Mouse (Mus musculus) lung, adult 10 weeks (tissue): ENCODE data around the gene Nkx2-2. TPM values are rescaled to one million over a fixed set of nuclear protein-coding genes. Genes with fewer than 3 reads are reported as not detected.

ENCODE experiments used
- polyA plus RNA-seq: library from polyadenylated mRNA; stranded (reverse); fragments of 350-450 nt; fragmentation: Illumina TruSeq; extraction: RNeasy Lipid Tissue Mini Kit (QIAGEN cat#74804); gene quantifications from one replicate; pipeline ENCODE4 v1.2.3, GENCODE M21; 2014; ENCODE audit warnings: low read depth, low replicate concordance; ENCODE audit not compliant: insufficient read depth

Gene Nkx2-2
- not detected for polyA plus RNA-seq

DNA sequence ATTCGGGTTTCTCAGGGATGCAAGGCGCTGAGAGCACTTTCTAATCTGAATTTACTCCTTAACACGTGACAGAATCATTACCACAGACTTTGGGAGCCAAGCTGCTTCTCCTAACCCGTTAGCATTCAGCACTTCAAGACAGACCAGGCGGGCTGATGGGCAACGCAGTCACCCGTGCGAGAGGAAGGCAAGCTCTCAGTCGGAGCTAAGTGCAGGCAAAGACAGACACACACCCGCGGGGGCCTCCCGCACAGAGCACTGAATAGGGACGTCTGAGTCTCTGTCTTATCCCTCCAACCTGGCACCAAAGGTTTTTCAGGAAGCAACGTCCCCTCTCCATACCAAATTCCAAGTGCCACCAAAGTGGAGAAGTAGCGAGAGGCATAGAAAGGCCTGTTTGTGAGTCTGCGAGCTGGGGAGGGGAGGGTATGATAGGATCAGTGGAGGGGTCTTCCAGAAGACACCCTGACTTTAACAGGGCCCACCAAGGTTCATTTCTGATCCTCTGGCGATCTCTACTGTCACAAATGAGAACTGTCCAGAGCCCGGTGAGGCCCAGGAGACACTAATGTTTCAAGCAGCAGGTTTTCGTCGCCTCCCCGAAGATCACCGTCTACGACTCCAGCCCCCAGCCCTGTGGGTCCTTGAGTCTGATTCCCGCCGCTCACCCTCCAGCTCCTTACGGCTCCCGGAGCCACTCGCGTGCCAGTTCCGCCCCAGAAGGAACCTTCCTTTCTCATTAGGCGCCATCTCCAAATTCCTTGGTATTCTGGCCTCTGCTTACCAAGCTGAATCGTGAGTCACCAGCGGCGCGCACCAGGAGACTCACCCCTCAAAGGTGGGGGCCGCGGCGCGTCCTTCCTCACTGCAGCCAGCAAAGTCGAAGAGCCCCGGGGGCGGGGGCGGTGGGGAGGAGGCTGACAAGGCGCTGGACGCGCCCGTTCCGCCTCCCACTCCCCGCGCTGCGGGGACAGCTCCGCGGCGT is at the start of gene Nkx2-2:
TSS of gene Nkx2-2 (minus strand) at position 973 of the 985 bp plus-strand sequence.

Other genes starting within 250 kb of the Nkx2-2 start
- gene Xrn2, start 181.2 kb downstream of the Nkx2-2 start, polyA plus RNA-seq: 20.7 TPM
- not detected for gene Nkx2-4, start 108.8 kb downstream of the Nkx2-2 start, polyA plus RNA-seq
- not detected for gene Pax1, start 167.7 kb upstream of the Nkx2-2 start, polyA plus RNA-seq